Mouse (Mus musculus) erythroblast, embryonic 14.5 days (primary cell): ENCODE measurements around the gene Casp7. TPM values are rescaled to one million over a fixed set of nuclear protein-coding genes. Genes with fewer than 3 reads are reported as not detected.

Experiments
- H3K27me3 ChIP-seq: 2 replicates; pipeline ENCODE4 v1.6.1; 2012; ENCODE audit warnings: inconsistent platforms; ENCODE audit not compliant: control insufficient read depth
- H3K36me3 ChIP-seq: 2 replicates; pipeline ENCODE4 v1.6.1; 2012; ENCODE audit warnings: mild to moderate bottlenecking, inconsistent platforms; ENCODE audit not compliant: control insufficient read depth
- H3K4me1 ChIP-seq: 2 replicates; pipeline ENCODE4 v1.6.1; 2012; ENCODE audit warnings: inconsistent platforms; ENCODE audit not compliant: control insufficient read depth
- H3K4me3 ChIP-seq: replicated peaks from 2 replicates; pipeline ENCODE3; 2012; ENCODE audit warnings: moderate library complexity, mild to moderate bottlenecking, inconsistent platforms
- H3K9me3 ChIP-seq: 2 replicates; pipeline ENCODE4 v1.6.1; 2012; ENCODE audit warnings: low read length, inconsistent platforms, mixed read lengths; ENCODE audit not compliant: control insufficient read depth
- GATA1 ChIP-seq: IDR thresholded peaks from 2 replicates; pipeline ENCODE4 v1.6.1; 2012; ENCODE audit warnings: low read length, inconsistent platforms, mixed read lengths
- TAL1 ChIP-seq: IDR thresholded peaks from 3 replicates; pipeline ENCODE4 v1.6.1; 2012; ENCODE audit warnings: low read length, inconsistent platforms, mixed read lengths
- polyA plus RNA-seq: library from polyadenylated mRNA; stranded (reverse); fragments of >175 nt; gene quantifications from 2 replicates; pipeline ENCODE4 v1.2.3, GENCODE M21; 2012

Casp7 gene
- polyA plus RNA-seq, 1 experiment, result 0.47 TPM

DNA sequence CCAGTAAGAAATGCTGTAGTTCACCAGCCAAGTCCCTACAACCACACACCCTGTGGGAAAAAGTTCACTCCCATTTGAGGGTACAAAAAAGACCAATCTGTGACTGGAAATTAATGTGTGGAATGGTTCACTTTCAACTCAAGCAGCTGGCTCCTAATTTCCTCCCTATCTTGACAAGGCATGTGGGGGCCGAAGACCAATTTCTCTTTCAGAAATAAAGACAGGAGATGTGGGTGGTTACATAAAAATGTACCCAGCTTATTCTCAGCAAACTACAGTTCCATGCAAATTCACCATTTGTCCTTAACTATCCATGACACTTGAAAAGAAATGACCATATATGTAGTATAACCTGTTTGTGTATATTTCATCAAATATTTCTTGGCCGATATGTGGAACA lies 55.5 kb downstream of the Casp7 start:
- no peaks in the 10 kb centered on the region for H3K4me1 ChIP-seq
- no peak overlapping the region for H3K4me3 ChIP-seq
- H3K27me3 ChIP-seq, result peaks cover 30% of the 10 kb centered on the region
- TF ChIP-seq GATA1 (no peak), TAL1 (no peak)
- H3K9me3 ChIP-seq, result 0 out of 2 replicates have a peak, but pooled peaks cover 2% of the 10 kb centered on the region
- no peaks in the 10 kb centered on the region for H3K36me3 ChIP-seq

DNA sequence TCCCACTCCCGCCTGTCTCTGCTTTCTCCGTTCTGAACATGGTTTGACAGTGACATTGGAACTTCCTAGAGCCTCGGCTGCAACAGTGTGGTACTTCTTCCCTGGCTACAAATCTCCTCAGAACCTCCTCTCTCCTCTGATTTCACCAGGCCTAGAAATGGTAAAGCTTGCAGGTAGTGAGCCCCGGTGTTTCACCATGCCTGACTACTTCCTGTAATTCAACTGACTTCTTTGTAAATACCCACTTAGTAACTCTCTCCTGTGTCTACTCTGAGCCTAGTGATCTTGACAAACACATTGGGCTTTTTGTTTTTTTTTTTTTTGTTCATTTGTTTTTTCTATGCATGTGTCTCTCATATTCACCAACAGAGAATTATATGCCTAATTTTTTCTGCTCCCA lies 57.9 kb downstream of the Casp7 start:
- no peak for TF ChIP-seq TAL1
- no peak for TF ChIP-seq GATA1
- Histone ChIP-seq H3K4me3 (no peak overlapping the region), H3K36me3 (no peaks in the 10 kb centered on the region), H3K27me3 (peaks cover 28% of the 10 kb centered on the region), H3K9me3 (no peaks in the 10 kb centered on the region), H3K4me1 (no peaks in the 10 kb centered on the region)

DNA sequence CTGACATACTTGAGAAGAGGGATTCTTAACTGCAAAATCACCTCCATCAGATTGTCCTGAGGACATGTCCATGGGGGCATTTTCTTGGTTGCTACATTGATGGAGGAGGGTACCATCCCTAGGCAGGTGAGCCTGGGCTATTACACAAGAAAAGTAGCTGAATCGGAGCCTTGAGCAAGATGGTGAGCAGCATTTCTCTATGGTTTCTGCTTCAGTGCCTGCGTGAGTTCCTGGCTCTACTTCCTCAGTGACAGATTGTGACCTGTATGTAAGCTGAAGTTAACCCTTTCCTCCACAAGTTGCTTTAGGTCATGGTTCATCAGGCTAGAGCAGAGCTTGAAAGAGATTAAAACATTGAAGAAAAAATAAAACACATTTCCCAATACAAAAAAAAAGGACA lies 58.4 kb downstream of the Casp7 start:
- TF ChIP-seq GATA1, result no peak
- no peak for TF ChIP-seq TAL1
- H3K4me3 ChIP-seq, result no peak overlapping the region
- H3K27me3 ChIP-seq, result peaks cover 24% of the 10 kb centered on the region
- no peaks in the 10 kb centered on the region for H3K36me3 ChIP-seq
- no peaks in the 10 kb centered on the region for H3K4me1 ChIP-seq
- no peaks in the 10 kb centered on the region for H3K9me3 ChIP-seq

DNA sequence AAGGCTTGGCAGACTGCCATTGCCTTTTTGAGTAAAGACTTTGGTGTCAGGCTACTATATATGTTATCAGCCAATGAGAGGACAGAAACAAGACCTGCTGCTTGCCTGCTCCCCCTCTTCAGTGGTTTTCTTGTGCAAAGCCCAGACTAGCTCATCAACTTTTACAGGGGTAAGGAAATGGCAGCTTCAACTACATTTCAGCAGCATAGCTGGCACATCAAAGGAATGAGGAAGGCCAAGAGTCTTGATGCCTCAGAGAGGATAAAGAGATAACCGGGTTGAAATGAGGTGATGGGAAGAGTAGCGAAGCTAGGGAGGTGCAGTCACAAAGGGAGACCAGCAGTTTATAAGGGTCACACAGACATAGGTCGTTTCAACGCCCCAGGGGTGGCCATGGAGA lies 60.6 kb downstream of the Casp7 start:
- TF ChIP-seq GATA1 (no peak), TAL1 (no peak)
- H3K9me3 ChIP-seq, result no peaks in the 10 kb centered on the region
- no peaks in the 10 kb centered on the region for H3K4me1 ChIP-seq
- no peaks in the 10 kb centered on the region for H3K36me3 ChIP-seq
- H3K27me3 ChIP-seq, result peaks cover 22% of the 10 kb centered on the region
- H3K4me3 ChIP-seq, result no peak overlapping the region

DNA sequence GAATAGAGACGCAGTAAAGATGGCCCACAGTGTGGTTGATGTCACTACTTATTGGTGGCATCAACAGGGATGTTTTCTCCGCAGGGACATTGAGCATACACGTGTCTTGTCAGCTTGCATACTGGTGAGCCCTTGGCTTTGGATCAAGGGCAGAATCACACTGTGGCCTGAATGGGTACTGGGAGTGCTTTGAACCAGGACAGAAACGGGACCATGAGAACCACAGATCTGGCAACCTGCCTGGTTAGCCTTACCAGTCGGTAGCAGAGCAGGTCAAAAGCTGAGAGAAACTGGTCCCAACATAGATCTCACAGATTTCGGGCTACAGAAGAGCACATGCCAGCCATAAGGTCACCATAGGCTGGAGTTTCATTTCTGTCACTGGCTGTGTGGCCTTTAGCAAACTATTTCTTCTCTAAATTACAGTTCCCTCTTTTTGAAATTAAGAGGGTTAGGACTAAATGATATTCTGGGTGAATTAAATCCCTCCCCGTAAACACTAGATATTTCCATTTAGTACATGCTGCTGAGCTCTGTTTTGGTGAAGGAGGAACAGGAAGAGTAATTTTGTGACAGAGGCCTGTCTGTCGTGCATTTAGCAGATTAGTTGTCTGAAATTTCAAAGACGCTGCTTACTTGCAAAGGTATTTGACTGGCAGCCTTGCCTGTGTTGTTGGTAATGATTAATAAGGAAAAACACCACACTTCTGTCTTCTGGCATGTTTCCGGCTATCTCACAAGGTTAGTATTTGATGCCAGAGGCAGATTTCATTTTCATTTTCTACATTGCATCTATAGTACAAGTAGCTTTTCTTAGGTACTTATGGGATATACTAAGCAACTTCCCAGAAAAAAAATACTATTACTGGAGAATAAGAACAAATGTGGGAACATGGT lies 62.5 kb downstream of the Casp7 start:
- Histone ChIP-seq H3K27me3 (peaks cover 20% of the 10 kb centered on the region), H3K4me3 (no peak overlapping the region), H3K4me1 (no peaks in the 10 kb centered on the region), H3K9me3 (peaks cover 7% of the 10 kb centered on the region), H3K36me3 (no peaks in the 10 kb centered on the region)
- TF ChIP-seq TAL1, result no peak
- no peak for TF ChIP-seq GATA1

DNA sequence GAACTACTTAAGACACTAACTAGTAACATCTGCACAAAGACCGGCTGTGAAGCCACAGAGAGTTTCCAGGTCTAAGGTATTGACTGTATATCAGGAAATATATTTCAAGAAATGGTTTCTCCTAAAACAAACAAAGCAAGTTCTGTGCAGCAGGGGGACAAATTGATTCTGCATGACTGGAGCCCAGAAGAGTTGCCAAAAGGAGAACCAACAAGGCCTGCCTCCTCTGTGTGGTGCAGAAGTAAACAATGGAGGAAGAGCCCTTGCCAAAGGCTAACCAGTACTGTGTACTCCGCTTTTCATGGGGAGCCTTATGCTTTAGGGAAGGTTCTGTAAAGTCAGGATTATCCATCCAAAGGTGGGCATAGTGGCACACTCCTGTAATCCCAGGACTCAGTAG lies 63.3 kb downstream of the Casp7 start:
- no peak overlapping the region for H3K4me3 ChIP-seq
- peaks cover 14% of the 10 kb centered on the region for H3K27me3 ChIP-seq
- H3K9me3 ChIP-seq, result peaks cover 7% of the 10 kb centered on the region
- no peaks in the 10 kb centered on the region for H3K4me1 ChIP-seq
- no peaks in the 10 kb centered on the region for H3K36me3 ChIP-seq
- no peak for TF ChIP-seq GATA1
- TF ChIP-seq TAL1, result no peak

DNA sequence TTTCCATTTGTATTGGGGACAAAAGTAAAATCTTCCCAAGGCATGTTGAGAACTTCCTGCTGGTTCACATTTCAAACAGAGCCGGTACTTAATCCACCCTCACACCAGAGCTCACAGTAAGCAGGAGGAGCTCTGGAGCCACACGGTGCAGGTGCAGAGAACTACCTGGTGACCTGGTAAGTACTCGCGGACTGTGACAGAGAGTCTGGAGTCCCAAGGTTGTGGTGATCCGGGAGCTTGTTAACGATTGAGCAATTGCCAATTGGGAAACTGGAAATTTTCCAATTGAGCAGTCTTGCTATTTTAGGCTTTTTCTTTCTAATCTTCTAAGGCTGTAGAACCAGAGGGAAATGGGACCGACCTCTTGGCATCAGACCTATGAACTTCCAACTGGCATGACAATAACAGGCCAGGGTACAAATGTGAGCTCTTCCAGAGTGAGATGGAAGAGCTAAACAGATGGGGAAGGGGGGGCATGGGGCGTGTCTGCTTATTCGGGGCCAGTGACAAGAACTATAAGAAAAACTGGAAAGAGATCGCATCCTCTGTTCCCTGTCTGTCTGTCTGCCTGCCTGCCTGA lies 64.7 kb downstream of the Casp7 start, which contains the start of gene Plekhs1:
Gene Plekhs1, plus strand, starts transcription at position 119 of the 580 bp plus-strand sequence.
- Histone ChIP-seq H3K9me3 (peaks cover 7% of the 10 kb centered on the region), H3K36me3 (no peaks in the 10 kb centered on the region), H3K27me3 (peaks cover 5% of the 10 kb centered on the region; the same call in 1 of the 2 replicates), H3K4me1 (no peaks in the 10 kb centered on the region), H3K4me3 (no peak within 1 kb of the TSS)
- TF ChIP-seq TAL1, result no peak
- no peak for TF ChIP-seq GATA1

DNA sequence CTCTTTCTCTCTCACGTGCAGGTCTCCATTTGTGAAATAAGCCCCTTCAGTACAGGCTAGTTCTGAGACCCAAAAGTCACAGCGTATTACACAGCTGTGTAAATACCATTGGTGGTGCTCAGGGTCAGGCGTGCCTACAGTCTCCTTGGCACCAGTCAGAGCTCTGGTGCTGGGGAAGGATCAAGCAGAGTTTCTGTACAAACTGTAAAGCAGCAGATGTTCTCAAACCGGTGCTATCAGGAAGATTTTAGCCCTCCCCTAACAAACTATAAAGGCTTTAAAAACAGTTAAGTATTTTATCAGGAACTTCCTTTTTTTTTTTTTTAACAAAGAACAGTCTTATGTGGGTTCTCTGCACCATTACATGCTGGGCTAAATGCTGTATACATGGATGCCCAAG lies 65.9 kb downstream of the Casp7 start:
- H3K9me3 ChIP-seq, result peaks cover 7% of the 10 kb centered on the region
- H3K4me3 ChIP-seq, result no peak overlapping the region
- H3K27me3 ChIP-seq, result peaks cover 3% of the 10 kb centered on the region; the same call in 1 of the 2 replicates
- H3K36me3 ChIP-seq, result no peaks in the 10 kb centered on the region
- TF ChIP-seq GATA1, result no peak
- no peaks in the 10 kb centered on the region for H3K4me1 ChIP-seq

DNA sequence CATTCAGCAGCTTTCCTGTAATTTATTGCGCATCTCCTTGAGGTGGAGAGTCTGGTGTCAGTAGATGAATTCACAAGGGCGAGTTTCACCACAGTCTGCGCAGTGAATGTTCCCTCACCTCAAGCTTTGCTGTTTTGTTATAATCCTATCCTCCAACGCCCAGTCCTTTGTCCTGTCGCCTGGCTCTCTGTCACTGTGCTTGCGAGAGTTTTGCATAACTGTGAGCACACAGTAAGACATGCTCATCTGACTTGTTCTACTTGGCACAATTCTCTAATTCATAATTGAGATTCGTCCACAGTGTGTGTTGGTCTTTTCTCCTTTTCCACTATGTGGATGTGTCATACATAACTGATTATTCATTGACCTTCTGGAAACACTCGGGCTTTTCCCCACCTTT lies 69.6 kb downstream of the Casp7 start:
- H3K36me3 ChIP-seq, result no peaks in the 10 kb centered on the region
- peaks cover 3% of the 10 kb centered on the region; the same call in 1 of the 2 replicates for H3K27me3 ChIP-seq
- no peak overlapping the region for H3K4me3 ChIP-seq
- no peak for TF ChIP-seq TAL1
- H3K4me1 ChIP-seq, result peaks cover 1% of the 10 kb centered on the region; the same call in 1 of the 2 replicates
- peaks cover 7% of the 10 kb centered on the region for H3K9me3 ChIP-seq
